In the genomic region with DNA sequence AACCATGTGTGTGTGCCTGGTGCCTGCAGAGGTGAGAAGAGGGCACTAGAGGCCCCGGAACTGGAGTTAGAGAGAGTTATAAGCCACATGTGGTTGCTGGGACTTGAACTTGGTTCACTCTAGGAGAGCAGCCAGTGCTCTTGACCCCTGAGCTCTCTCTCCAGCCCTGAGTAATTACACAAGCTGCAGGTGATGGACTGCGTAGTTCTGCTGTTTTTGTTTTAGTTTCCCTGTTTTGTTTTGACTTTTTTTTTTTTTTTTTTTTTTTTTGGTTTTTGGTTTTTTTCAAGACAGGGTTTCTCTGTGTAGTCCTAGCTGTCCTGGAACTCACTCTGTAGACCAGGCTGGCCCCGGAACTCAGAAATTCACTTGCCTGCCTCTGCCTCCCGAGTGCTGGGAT, we compare ENCODE assay signal across 2 mouse cellular contexts.
TF ChIP-seq lines count a peak whose summit lies in the region.

No protein-coding gene starts in this region.

TF ChIP-seq in CH12.LX, 34 proteins besides CTCF, POLR2A, EP300 and RAD21:
- TF ChIP-seq ELF1 (IDR thresholded peaks at IDR 0.05; ENCODE audit: low read depth, low read length), result no peak
- no peak for TF ChIP-seq UBTF (IDR thresholded peaks at IDR 0.05; ENCODE audit: low read depth, low read length)
- peak; percentile 55 for TF ChIP-seq ZNF384 (IDR thresholded peaks at IDR 0.05; ENCODE audit: low read depth, low read length)

TF ChIP-seq in MEL, 35 proteins besides CTCF, POLR2A, EP300 and RAD21:
- TF ChIP-seq MAFK (IDR thresholded peaks at IDR 0.05; ENCODE audit: borderline replicate concordance, low read depth, low read length), result no peak
- peak; percentile 53; the same call in 1 of the 2 replicates for TF ChIP-seq ZNF384 (IDR thresholded peaks at IDR 0.05; ENCODE audit: low read depth, low read length)
